Mouse (Mus musculus): ENCODE measurements around the gene Wfdc3. TPM values are rescaled to one million over a fixed set of nuclear protein-coding genes. Genes with fewer than 3 reads are reported as not detected.
A peak's percentile ranks its signal among the peaks of the same experiment; 100 is the strongest.

Gene Wfdc3
- 0.69 and 0.87 TPM in 2 replicates for polyA plus RNA-seq (2015; fragmentation: Nextera tagmentation; extraction: Ambion mirVana)

DNA sequence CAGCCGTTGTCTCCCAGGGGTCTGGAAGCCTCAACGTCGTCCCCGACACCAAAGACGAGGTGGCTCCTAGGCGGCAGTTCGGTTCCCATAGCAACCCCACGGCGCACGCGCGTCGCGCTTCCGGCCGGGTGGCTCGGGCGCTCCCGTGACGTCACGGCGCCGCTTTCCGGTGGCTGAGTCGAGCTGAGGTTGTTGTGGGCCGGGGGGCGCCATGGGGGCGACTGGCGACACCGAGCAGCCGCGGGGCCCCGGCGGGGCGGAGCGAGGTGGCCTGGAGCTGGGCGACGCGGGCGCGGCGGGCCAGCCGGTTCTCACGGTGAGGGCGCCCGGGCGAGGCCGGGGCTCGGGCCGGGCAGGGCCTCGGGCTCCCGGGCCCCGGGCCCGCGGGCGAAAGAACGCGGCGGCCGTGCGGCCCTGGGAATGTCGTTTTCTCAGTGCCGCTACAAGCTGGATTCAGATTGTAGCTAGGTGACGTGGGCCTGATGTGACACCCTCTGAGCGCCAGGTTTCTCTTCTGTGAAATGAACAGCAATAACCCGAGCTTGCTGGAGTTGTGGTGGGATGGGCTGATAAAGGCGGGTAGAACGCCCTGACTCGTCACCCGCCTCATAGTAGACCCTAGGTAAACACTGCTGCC is at the start of gene Wfdc3, which contains the start of gene Dnttip1:
Wfdc3 (minus strand) TSS at position 89 of the 637 bp plus-strand sequence.
Dnttip1 (plus strand) TSS at position 141 of the 637 bp plus-strand sequence.
- Histone ChIP-seq H3K27me3 (no peaks in the 10 kb centered on the region), H3K9ac (peak within 1 kb of the TSS; percentile 97), H3K27ac (peak within 1 kb of the TSS; percentile 52; the same call in 1 of the 2 replicates), H3K9me3 (no peaks in the 10 kb centered on the region), H3K4me3 (peak within 1 kb of the TSS; percentile 91), H3K36me3 (peaks cover 33% of the 10 kb centered on the region), H3K4me1 (peaks cover 24% of the 10 kb centered on the region), H3K4me2 (replicated peaks) (peak within 1 kb of the TSS; percentile 92)
- WGBS: under 1% methylated on average over 69 of the region's 70 CpGs
- peak; percentile 96 for ATAC-seq (ENCODE audit: low FRiP score, low read depth)

DNA sequence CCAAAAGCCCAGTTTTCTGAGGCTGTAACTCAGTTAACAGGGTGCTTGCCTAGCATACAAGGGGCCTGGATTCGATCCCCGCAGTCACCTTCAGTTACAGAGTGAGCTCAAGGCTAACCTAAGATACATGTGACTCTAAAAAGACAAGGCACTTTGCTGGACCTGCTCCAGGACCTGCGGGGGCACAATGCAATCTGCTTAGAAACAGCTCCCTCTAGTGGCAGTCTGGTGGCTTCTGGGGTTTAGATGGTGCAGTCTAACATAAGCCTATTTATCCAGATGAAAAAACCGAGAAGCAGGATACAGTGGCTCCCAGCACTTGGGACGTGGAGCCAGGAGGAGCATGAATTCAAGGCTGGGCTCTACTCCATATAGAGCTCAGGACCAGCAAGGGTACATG is 48.6 kb upstream of the Wfdc3 start:
- H3K9me3 ChIP-seq: no peaks in the 10 kb centered on the region
- 41% methylated on average over 5 of the region's 5 CpGs for WGBS
- H3K4me3 ChIP-seq: no peak overlapping the region
- H3K9ac ChIP-seq: no peak overlapping the region
- H3K4me1 ChIP-seq: no peaks in the 10 kb centered on the region
- H3K27me3 ChIP-seq: no peaks in the 10 kb centered on the region
- ATAC-seq (ENCODE audit: low FRiP score, low read depth): peak; percentile 57; the same call in 1 of the 2 replicates
- H3K36me3 ChIP-seq: peaks cover 80% of the 10 kb centered on the region
- H3K4me2 ChIP-seq (replicated peaks): no peak overlapping the region
- H3K27ac ChIP-seq: no peak overlapping the region

DNA sequence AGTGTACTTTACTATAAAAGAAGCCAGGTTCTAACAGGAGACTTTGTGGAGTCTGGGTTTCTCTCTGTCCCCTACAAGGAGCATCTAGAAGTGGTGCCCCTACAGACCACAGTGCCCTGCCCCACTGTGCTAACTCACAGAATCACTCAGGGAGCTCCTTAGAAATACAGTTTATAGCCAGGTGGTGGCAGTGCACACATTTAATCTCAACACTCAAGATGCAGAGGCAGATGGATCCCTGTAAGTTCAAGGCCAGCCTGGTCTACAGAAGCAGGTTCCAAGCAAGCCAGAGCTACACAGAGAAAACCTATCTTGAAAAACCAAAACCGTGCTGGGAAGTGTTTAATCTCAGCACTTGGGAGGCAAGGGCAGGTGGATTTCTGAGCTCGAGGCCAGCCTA is 48.0 kb upstream of the Wfdc3 start:
- Histone ChIP-seq H3K9ac (no peak overlapping the region), H3K4me3 (no peak overlapping the region), H3K4me1 (no peaks in the 10 kb centered on the region), H3K27ac (no peak overlapping the region), H3K36me3 (peaks cover 79% of the 10 kb centered on the region), H3K9me3 (no peaks in the 10 kb centered on the region), H3K27me3 (no peaks in the 10 kb centered on the region), H3K4me2 (replicated peaks) (no peak overlapping the region)
- no peak for ATAC-seq (ENCODE audit: low FRiP score, low read depth)
- 91% methylated on average over 2 of the region's 2 CpGs for WGBS

DNA sequence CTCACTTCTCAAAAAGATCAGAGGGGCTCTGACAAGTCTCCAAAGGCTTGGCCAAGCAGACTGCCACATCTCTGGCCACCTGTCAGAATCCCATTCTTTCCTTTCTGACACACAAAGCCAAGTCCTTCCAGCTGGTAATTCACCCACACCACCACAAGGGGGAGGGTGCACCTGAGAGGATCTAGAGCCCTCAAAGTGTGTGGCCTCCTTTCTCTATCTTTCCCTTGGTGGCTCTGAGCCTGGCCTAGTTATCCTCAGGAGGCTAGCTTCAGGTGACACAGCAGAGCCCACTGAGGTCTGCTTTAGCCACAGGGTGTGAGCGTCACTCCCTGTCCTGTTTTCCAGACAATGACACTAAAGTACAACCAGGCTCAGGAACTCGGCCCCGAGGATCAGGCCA is 47.5 kb upstream of the Wfdc3 start:
- peaks cover 76% of the 10 kb centered on the region for H3K36me3 ChIP-seq

DNA sequence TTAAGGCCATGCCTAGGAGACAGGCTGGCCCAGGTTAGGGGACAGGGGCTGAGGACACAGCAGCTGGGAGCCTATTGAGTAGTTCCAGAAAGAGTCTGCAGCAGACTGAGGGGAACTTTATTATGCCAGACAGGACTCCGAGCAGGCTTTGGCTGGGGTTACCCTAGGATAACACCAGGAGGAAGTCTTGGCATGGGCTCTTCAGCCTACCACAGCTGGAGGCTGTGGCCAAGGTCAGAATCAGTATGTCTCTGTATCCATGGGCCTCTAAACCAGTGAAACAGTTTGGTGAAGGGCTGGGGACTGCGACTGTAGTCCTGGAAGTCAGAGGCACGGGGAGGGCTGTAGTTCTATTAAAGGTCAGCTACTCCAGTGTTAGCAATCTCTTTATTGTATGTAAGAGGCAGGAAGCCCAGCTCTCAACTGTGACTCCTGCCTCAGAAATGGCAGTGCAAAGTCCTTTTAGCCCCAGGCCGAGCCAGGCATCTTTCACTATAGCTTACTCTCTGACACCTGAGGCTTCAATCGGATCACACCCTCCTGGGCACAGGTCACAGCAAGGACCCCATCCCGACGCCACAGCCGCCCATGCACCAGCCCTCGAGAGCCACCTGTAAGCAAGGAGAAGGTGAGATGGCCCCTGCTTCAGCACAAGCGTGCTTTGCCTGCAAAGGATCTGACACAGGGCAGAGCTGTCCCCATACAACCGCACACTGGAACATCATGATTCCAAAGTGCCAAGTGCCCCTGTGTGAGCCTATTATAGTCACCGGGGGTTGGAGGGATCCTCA is 46.9 kb upstream of the Wfdc3 start:
- 93% methylated on average over 12 of the region's 12 CpGs for WGBS
- peaks cover 72% of the 10 kb centered on the region for H3K36me3 ChIP-seq
- H3K4me2 ChIP-seq (replicated peaks): no peak overlapping the region
- H3K4me3 ChIP-seq: no peak overlapping the region
- H3K9ac ChIP-seq: no peak overlapping the region
- no peak for ATAC-seq (ENCODE audit: low FRiP score, low read depth)
- H3K27ac ChIP-seq: no peak overlapping the region
- no peaks in the 10 kb centered on the region for H3K27me3 ChIP-seq
- no peaks in the 10 kb centered on the region for H3K4me1 ChIP-seq
- no peaks in the 10 kb centered on the region for H3K9me3 ChIP-seq

More for the DNA sequence above, 47.5 kb upstream of the Wfdc3 start:
- H3K9ac ChIP-seq: no peak overlapping the region
- no peaks in the 10 kb centered on the region for H3K27me3 ChIP-seq
- no peaks in the 10 kb centered on the region for H3K4me1 ChIP-seq
- no peaks in the 10 kb centered on the region for H3K9me3 ChIP-seq
- H3K4me3 ChIP-seq: no peak overlapping the region
- 89% methylated on average over 3 of the region's 3 CpGs for WGBS
- H3K4me2 ChIP-seq (replicated peaks): no peak overlapping the region
- ATAC-seq (ENCODE audit: low FRiP score, low read depth): no peak
- H3K27ac ChIP-seq: no peak overlapping the region

DNA sequence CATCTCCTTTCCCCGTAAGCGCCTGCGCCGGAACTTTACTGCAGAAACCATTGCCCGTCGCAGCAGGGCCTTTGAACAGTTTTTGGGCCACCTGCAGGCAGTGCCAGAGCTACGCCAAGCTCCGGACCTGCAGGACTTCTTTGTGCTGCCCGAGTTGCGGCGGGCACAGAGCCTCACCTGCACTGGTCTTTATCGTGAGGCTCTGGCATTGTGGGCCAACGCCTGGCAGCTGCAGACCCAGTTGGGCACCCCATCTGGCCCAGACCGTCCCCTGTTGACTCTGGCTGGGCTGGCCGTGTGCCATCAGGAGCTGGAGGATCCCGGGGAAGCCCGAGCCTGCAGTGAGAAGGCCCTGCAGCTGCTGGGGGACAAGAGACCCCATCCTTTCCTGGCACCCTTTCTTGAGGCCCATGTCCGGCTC is 46.1 kb upstream of the Wfdc3 start:
- Histone ChIP-seq H3K36me3 (peaks cover 69% of the 10 kb centered on the region), H3K4me3 (no peak overlapping the region), H3K9me3 (no peaks in the 10 kb centered on the region), H3K27ac (no peak overlapping the region), H3K27me3 (no peaks in the 10 kb centered on the region), H3K4me1 (peaks cover 5% of the 10 kb centered on the region), H3K4me2 (replicated peaks) (no peak overlapping the region), H3K9ac (no peak overlapping the region)
- WGBS: 92% methylated on average over 18 of the region's 18 CpGs
- ATAC-seq (ENCODE audit: low FRiP score, low read depth): no peak

DNA sequence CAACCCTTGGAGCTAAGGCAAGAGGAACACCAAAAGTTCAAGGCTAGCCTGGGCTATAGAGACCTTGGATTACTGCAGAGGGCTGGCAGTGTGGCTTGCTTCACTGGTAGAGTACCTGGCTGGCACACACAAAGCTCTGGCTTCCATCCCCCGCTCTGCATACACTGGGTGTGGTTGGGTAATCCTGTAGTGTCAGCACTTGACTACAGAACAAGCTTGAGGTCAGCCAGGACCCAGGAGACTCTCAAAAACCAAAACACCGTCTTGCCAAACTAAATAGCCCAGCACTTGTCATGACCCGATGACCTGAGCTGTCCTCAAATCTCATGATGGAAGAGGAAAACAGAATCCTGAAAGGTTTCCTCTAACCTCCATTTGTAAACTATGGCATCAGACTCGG is 44.7 kb upstream of the Wfdc3 start:
- H3K4me3 ChIP-seq: no peak overlapping the region
- H3K9me3 ChIP-seq: no peaks in the 10 kb centered on the region
- H3K4me2 ChIP-seq (replicated peaks): no peak overlapping the region
- H3K36me3 ChIP-seq: peaks cover 55% of the 10 kb centered on the region
- no peaks in the 10 kb centered on the region for H3K27me3 ChIP-seq
- WGBS: 82% methylated on average over 4 of the region's 4 CpGs
- peaks cover 11% of the 10 kb centered on the region for H3K4me1 ChIP-seq
- ATAC-seq (ENCODE audit: low FRiP score, low read depth): no peak
- no peak overlapping the region for H3K27ac ChIP-seq
- no peak overlapping the region for H3K9ac ChIP-seq

DNA sequence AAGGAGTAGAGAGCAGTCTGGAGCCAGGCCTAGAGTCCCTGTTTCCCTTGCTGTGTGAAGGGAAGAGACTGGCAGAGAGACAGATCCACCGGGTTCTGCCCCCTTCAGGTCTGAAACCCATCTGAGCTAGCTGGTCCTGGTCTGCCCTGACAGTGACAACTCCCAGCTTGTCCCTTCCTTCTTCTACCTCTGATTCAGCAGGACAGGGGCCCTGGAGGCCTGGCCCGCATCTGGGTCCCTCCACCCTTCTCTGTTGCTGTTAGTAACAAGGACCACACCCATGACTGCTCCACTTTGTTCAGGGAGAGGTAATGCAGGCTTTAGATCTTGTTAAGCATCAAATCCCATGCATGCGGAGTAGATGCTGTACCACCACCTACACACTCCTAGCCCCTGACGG is 42.7 kb upstream of the Wfdc3 start:
- Histone ChIP-seq H3K4me1 (peaks cover 18% of the 10 kb centered on the region), H3K9ac (peak overlapping the region; percentile 4; the same call in 1 of the 2 replicates), H3K4me2 (replicated peaks) (0 out of 2 replicates have a peak overlapping the region, but pooled peaks have one; percentile 3), H3K9me3 (no peaks in the 10 kb centered on the region), H3K27ac (no peak overlapping the region), H3K36me3 (peaks cover 42% of the 10 kb centered on the region), H3K27me3 (no peaks in the 10 kb centered on the region), H3K4me3 (no peak overlapping the region)
- ATAC-seq (ENCODE audit: low FRiP score, low read depth): no peak
- 69% methylated on average over 4 of the region's 4 CpGs for WGBS

DNA sequence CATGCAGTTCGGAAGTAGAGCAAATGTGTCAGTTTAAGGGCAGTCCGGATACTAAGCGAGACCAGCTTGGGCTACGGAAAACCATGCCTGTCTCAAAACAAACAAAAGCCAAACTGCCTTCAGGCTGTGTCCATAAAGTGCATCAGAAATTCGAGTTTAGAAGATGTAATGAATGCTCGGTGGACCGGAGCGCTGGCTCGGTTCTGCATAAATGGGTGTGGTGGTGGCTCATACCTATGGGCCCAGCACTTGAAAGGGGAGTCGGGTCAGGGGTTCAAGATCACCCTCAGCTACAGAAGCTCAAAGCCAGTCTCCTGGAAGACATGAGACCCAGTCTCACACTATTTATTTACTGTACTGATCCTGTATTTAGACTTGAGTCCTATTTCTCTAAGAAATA is 42.0 kb upstream of the Wfdc3 start:
- 85% methylated on average over 10 of the region's 10 CpGs for WGBS
- Histone ChIP-seq H3K9me3 (no peaks in the 10 kb centered on the region), H3K27ac (no peak overlapping the region), H3K4me3 (no peak overlapping the region; the same call in 1 of the 2 replicates), H3K27me3 (no peaks in the 10 kb centered on the region), H3K9ac (no peak overlapping the region), H3K4me2 (replicated peaks) (peak overlapping the region; percentile 11; the same call in 1 of the 2 replicates), H3K36me3 (peaks cover 36% of the 10 kb centered on the region), H3K4me1 (peaks cover 18% of the 10 kb centered on the region)
- ATAC-seq (ENCODE audit: low FRiP score, low read depth): no peak

DNA sequence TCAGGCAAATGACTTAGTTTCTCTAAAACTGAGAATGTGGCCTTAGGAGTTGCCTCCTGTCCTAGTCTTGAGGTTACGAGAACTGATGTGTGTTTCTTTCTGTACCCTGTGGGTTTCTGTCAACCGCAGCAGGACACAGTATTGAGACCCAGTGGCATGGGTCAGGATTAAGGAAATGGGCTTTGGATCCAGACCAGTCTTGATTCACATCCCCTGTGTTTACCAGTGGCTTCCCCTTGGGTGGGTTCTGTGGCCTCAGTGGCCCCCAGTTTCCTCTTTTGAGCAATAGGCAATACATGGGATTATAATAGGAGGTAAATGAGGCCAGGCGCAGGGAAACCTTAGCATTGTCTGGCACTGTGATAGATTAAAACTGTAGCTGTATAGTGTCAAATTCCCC is 41.3 kb upstream of the Wfdc3 start:
- 83% methylated on average over 3 of the region's 3 CpGs for WGBS
- Histone ChIP-seq H3K27me3 (no peaks in the 10 kb centered on the region), H3K4me2 (replicated peaks) (peak overlapping the region; percentile 80), H3K27ac (no peak overlapping the region; the same call in 1 of the 2 replicates), H3K36me3 (peaks cover 28% of the 10 kb centered on the region), H3K9me3 (no peaks in the 10 kb centered on the region), H3K9ac (no peak overlapping the region), H3K4me1 (peaks cover 18% of the 10 kb centered on the region), H3K4me3 (peak overlapping the region; percentile 70)
- ATAC-seq (ENCODE audit: low FRiP score, low read depth): no peak

DNA sequence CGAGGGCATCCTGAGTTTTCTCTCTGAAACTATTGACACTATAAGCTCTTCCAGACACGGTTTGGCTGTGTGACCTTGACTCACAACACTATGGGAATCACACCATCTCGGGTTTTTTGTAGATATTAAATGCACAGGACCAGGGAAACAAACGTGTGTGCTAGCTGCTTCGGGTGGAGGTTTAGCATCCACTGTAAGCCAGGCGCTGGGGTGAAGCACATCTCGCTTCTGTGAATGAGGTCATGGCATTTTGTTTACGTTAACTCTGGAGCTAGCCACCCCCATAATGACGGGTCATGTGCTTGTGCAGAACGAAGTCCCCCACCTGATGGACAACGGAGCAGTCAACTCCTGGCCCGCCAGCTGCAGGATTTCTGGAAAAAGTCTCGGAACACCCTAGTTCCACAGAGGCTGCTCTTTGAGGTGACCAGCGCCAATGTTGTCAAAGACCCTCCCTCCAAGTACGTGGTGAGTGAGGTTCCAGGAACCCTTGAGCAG is 40.7 kb upstream of the Wfdc3 start:
- Histone ChIP-seq H3K27me3 (no peaks in the 10 kb centered on the region), H3K27ac (peak overlapping the region; percentile 69)
- 6% methylated on average over 15 of the region's 15 CpGs for WGBS

More for the DNA sequence above, 40.7 kb upstream of the Wfdc3 start:
- H3K36me3 ChIP-seq: peaks cover 22% of the 10 kb centered on the region
- H3K4me2 ChIP-seq (replicated peaks): peak overlapping the region; percentile 80
- peak overlapping the region; percentile 70 for H3K4me3 ChIP-seq
- peak overlapping the region; percentile 82 for H3K9ac ChIP-seq
- ATAC-seq (ENCODE audit: low FRiP score, low read depth): peak; percentile 25
- H3K4me1 ChIP-seq: peaks cover 18% of the 10 kb centered on the region
- no peaks in the 10 kb centered on the region for H3K9me3 ChIP-seq

All from limb, embryonic 13.5 days (tissue).